Mouse (Mus musculus) erythroblast, embryonic 14.5 days (primary cell): ENCODE measurements around the gene Lrrc4c.

Experiments
- GATA1 ChIP-seq: IDR thresholded peaks from 2 replicates; pipeline ENCODE4 v1.6.1; 2012; ENCODE audit warnings: low read length, inconsistent platforms, mixed read lengths
- TAL1 ChIP-seq: IDR thresholded peaks from 3 replicates; pipeline ENCODE4 v1.6.1; 2012; ENCODE audit warnings: low read length, inconsistent platforms, mixed read lengths

DNA sequence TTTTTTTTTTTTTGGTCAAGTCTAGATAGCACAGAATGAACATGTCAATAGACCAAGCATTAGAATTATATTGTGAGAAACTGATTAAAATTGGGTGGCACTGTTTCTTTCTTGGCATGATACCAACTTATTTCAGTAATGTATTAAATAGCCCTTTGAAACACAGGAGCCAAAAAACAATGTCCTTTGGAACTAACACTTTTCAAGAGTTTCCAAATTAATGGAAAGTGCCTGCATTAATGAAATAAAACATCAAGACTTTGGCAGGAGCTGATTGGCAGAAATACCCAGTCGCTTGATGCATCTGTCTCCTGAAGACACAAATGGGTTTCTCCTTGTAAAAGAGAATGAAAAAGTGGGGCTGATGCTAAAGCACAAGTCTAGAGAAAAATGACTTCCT lies 1184.5 kb downstream of the Lrrc4c start:
- TF ChIP-seq TAL1 (no peak), GATA1 (no peak)
